Mouse (Mus musculus) erythroid progenitor cell, adult 5-6 weeks (primary cell): ENCODE measurements around the gene Sh3rf1. TPM values are rescaled to one million over a fixed set of nuclear protein-coding genes. Genes with fewer than 3 reads are reported as not detected.

Source experiments
- ATAC-seq: replicated peaks from 2 replicates; pipeline ENCODE4 v1.8.0; 2016; ENCODE audit warnings: moderate number of reproducible peaks, mild to moderate bottlenecking, moderate TSS enrichment, inconsistent platforms; ENCODE audit not compliant: poor library complexity, low FRiP score, severe bottlenecking
- total RNA-seq, 2 experiments: library from RNA; stranded (forward) in 1 of 2; stranded (reverse) in 1 of 2; fragments of 150-400 nt in 1 of 2; fragments of 186-747, 209-891 nt in 1 of 2; gene quantifications; 2 replicates each; pipeline versions ENCODE4 v1.2.3 to v1.2.4; 2015 to 2017; ENCODE audit warnings: low replicate concordance in 2 of 2

Sh3rf1 gene
- total RNA-seq, 2 experiments from 2014 or later: not detected

DNA sequence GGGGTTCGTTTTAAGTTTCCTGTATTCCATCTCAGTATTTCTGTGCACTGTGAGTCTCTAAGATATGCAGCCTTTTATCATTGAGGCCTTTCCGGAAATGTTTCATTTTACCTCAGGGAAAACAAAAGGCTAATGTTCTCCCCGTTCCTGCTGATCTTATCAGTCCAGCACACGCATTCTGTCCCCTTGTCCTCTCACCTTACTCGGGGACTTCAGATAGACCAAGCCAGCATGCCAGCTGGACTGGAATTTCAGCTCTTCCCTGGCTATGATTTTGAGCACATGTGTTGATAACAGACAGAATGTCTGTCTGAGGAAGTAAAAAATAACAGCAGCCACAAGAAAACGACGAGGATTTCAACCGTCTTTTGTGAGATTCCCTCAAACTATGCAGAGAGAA lies 124.8 kb downstream of the Sh3rf1 start:
- no peak for ATAC-seq

DNA sequence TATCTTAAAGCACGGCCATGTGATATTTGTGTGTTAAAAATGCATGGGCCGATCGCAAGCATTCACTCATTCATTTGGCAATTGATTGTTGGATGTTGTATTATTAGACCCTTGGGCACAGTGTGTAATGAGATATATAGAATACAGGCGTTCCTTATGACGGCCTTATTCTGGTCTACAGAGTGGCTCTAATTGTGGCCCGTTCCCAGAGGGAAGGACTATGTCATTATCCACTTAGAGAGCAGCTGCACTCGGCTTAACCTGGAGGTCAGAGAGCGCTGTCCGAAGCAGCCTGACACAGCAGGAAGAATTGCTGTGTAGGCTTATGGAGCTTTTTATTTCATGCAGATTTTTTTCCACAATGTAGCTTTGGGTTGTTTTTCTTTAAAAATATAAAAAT lies 126.8 kb downstream of the Sh3rf1 start:
- no peak for ATAC-seq

DNA sequence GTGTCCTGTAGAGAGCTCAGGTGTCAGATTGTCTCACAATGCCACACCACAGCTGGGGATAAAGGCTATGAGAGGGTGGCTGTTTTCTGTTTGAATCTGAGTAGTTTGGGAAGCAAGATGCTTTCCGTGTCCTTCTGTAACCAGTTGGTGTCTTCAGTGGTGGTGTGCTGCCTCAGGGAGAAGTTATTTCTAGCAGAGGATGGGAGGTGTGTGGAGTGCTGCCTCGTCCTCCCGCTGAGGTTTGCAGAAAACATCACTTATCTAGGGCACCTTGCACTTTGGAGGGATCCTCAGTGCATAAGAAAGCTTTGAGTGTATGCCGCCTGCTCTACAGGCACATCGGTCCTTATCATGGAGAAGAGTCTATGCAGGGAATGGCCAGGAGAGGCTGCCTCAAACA lies 128.0 kb downstream of the Sh3rf1 start:
- no peak for ATAC-seq

DNA sequence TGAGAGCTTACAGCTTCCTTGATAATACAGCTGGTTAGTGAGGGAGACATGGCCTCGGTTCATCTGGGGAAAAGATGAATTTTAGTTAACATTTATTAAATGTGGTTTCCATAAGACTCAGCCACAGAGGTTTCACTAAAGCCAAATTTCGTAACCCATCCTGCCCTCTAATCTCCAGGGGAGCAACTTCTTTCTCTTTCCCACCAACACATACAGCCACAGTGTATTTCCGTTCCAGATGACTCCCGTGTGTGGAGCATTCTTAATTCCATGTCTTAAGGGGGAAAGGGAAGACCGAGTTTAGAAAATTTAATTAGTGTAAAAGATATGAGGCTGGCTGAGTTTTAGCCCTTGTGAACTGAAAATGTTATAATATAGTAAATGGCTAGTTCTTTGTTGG lies 131.8 kb downstream of the Sh3rf1 start:
- ATAC-seq: no peak

DNA sequence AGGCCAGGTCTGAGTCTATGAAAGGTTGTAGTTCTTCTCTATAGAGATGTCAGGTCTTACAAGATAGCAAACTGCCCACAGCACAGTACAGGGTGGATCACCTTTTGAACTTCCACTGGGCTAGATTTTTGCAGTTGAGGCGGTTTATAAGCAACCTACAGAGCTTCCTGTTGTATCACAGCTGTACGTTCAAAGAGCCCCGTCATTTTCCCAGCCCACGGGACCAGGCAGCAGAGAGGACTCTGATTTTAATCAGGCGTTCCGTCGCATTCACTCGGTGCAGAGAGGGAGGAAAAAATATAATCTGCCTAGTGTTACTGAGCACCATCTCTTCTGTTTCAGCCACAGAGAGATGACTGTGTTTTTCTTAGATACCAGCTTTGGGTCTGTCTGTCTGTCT lies 135.3 kb downstream of the Sh3rf1 start:
- ATAC-seq: no peak

DNA sequence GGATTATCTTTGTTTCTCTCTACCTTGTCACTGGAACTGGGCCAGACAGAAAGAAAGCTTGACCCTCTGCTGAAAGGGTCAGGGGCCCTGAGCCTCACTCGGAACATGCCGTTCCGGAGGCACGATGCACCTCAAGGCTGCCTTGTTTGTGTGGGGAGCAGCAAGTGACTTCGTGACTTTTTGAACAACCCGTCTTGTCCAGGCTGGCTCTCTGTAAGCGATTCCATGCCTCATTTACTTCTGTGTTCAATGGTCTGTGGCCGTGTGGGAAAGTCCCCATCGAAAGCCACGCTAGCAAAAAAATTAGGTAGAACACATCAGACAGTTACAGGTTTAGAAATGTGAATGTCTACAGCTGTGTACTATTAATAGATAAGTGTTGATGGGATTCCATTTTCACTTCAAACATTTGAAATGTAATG lies 136.2 kb downstream of the Sh3rf1 start:
- ATAC-seq: no peak

DNA sequence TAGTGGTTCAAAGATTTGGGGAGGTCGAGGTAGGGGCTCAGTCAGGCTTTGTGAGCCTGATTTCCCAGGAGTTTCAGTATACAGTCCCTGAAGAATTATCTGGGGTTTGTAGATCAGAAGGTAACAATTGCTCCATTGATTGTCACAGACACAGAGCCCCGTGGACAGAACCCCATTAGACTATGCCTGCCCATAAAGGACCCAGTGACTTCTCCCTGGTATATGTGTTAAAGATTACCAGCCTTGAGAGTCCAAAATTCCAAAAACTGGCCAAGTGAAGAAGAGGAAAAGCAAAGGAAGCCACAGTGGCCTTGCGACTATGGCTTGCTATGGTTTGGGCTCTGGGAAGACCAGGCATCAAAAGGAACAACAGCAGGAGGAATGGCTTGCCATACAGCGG lies 136.7 kb downstream of the Sh3rf1 start:
- ATAC-seq: no peak

DNA sequence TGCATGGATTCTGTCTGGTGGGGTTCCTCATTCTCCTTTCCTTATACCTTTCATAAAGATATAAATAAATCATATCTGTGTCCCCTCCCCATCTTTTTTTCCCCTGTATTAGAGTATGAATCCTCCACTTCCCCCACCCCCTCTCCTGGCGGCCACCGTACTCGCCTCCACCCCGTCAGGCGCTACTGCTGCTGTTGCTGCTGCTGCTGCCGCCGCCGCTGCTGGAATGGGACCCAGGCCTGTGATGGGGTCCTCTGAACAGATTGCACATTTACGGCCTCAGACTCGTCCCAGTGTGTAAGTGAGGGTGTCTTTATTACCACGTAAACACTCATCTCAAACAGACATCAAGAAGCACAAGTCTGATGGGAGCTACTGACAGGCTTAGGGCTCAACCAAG lies 137.8 kb downstream of the Sh3rf1 start:
- ATAC-seq: no peak

DNA sequence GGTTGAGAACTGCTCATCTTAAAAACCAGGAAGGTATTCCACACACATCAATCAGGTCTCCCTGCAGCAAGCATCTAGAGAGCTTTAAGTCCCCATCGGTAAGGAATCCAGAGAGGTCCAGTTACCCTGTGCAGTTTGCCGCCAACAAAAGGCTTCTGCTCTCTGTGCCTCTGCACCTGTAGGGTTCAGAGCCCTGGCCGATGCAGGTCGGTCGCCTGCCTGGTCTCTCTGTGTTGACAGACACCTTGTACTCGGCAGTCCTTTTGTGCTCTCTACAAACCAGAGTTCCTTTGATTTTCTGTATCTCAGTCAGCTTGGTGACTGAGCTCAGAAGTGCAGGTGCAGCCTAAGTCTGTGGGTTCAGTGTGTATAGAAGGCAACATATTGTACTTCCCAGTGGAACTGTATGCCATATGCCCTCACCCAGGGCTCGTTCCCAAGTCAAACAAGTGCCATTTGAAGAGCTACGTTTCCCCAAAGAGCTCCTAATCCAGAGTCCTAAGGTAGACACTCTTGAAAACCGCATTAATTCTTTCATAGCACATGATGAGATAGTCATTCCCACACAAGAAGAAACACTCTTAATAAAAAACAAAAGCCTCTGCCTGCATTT lies 138.7 kb downstream of the Sh3rf1 start:
- ATAC-seq: no peak

DNA sequence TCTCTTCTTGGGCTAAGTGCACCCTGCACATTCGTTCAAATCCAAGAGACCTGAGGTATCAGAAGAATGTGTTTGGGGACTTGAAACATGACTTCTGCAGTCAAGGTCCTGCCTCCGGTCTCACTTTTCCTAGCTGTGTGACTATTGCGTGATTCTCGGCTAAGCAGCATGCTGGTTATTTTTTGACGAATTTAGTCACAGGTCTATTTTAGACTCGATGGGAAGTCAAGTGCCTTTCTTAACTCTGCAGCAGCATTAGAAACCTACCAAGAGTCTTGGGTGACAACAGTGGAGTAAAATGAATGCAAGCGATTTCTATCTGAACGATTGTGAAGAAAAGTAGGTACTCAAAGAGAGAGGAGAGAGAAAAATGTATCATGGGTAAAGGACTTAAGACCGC lies 149.6 kb downstream of the Sh3rf1 start:
- ATAC-seq: no peak

DNA sequence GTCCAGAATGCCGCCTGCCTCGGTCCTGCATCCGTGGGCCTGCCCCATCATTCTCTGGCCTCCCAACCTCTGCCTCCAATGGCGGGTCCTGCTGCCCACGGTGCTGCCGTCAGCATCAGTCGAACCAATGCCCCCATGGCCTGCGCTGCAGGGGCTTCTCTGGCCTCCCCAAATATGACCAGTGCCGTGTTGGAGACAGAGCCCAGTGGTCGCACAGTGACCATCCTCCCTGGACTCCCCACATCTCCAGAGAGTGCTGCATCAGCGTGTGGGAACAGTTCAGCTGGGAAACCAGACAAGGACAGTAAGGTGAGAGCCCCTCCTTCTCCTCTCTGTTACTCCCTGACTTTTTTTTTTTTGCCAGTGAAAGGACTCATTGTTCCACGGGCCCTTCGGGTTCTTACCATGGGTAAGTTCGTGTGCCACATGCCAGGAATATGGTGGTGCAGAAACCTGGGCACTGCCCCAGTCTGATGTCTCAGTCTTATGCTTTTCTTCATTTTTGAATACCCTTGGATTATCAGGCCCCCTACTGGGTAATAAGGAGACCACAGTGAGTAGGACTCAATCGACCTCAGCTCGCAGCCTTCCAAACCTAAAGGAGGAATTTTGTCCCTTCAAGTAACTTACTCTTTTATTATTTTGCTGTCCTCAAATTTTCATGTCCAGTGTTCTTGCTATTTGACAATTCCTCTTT lies 150.5 kb downstream of the Sh3rf1 start:
- no peak for ATAC-seq

DNA sequence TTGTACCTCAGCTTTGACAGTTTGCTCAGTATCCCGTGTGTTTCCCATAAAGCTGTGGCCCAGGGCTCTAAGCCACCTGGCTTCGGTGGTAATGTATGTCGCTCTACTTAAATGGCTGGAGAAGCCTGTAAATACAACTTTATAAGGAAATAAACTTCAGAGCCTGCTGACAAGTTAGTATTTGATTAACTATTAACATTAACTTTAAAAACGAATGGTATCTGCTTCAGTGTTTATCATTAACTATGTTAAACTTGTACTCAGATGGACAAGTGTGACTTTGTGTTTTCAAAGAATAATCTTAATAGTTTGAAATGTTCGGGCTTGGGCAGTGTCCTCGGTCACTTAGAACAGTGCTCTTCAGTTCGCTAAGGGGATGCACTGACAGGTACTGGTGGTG lies 151.5 kb downstream of the Sh3rf1 start:
- ATAC-seq: no peak

DNA sequence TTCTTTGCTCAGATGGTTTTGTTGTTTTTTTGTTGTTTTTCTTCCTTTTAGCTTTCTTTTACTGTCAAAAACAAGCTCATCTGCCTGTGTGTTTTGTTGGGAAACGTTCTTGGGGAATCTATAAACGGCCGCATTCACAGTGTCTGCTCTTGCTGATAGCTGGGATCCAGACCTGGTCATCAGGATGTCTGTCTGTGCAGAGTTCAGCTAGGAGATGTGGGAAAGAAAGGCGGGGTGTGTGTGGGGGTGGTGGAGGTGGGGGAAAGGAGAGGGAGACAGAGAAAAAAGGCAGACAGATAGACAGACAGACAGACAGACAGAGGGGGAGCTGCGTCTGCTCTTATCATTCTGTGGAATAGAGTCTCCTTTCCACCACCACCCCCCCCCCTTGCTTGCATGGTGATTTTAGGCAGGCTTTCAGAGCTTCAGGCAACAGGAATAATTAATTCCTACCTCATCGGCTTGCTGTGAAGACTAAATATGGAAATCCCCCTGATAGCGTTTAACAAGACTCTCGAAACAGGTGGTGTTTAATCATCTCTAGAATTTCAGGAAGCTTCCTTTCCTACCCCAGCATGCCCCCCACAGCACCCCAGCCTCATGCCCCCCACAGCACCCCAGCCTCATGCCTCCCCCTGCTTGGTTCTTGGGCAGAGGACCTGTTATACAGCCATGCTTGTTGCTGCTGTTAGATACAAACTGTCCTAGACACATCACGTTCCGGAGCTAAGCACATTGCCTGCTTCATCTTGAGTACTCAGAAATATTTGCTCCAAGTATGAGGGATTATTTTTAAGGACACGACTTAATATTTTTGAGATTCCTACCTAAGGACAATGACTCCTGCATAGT lies 155.4 kb downstream of the Sh3rf1 start:
- ATAC-seq: no peak

DNA sequence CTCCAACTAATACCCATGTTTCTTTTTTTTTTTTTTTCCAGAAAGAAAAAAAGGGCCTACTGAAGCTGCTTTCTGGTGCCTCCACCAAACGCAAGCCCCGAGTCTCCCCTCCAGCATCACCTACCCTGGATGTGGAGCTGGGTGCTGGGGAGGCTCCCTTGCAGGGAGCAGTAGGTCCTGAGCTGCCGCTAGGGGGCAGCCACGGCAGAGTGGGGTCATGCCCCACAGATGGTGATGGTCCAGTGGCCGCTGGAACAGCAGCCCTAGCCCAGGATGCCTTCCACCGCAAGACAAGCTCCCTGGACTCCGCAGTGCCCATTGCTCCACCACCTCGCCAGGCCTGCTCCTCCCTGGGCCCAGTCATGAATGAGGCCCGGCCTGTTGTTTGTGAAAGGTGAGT lies 160.9 kb downstream of the Sh3rf1 start:
- ATAC-seq: no peak

DNA sequence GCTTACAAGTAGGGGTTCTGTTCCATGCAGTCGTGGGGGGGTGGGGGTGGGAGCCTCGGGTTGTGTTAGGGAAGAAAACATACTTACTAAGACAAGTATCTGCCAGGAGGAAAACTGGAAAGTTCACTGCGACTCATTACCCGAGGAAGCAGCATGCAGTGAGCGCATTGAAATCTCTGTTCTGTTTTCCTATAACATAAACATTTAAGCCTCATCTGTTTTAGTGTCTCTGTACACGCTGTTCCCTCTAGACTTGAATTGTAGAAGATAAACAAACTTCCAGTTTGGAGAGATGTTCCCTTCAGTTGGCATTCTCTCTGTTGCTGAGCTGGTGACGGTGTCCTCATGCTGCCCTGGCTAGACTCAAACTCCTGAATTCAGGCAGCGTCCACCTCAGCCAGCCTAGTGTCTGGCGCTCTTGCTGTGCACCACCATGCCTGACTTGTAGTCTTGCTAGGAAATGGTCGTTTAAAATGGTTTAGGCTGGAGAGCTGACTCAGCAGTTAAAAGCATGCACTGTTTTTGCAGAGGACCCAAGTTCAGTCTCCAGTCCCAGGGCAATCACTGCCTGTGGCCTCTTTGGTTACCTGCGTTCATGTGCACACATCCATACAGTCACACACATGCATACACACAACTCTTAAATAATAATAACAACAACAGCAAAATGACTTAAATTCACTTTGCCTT lies 162.0 kb downstream of the Sh3rf1 start:
- ATAC-seq: no peak

DNA sequence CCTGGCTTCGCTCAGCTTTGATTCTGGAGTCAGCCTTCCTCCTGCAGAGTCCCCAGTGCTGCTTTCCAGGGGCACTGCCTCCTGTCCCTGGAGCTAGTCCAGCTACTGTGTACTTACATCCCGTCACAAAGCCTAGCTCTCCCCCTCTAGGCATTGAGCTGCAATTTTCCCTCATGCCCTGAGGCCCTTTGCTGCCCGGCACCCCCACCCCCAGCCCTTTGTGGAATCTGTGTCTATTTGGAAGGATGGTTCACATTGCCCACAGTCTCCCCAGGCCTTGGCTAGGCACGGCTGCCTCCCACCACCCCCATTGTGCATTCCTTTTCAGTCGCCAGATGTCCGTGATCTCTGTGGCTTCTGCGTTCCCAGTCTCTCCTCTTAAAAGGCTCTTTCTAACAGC lies 163.0 kb downstream of the Sh3rf1 start:
- no peak for ATAC-seq

DNA sequence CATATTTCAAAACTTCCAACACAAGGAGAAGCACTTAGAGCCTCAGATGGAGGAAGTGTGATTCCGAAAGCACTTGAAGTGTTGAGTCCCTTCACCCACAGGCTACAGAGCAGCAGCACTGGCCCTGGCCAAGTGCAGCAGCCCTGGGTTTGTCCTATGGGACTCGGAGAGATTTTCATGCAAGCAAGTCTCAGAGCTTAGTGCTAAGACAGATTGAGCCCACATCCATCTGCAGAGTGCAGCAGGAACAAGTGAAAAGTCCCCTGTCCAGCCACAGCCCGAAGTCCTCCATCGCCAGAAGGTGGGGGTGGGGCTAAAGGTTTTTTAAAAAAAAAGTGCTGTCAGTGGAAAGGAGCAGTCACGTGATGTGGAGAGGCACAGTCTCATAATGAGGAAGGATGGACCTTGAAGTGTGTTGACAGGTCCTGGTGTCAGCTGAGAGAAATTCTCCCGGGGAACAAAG lies 163.9 kb downstream of the Sh3rf1 start:
- no peak for ATAC-seq

DNA sequence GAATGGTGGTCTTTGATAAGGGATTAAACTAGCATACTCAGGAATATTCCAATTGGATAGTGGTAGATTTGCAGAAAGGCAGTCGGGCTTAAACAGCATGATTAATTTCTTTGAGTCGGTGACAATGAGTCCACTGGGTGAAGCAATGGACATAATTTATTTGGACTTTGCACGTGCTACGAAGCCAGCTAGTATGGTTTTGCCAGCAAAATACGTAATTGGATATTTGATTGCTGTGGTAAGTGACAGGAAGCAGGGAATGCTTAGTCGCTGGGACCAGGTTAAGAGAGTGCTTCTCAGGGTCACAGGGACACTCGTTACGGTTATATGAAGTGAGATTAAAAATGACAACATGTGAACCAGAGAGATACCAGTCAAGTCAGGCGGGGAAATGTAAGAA lies 164.7 kb downstream of the Sh3rf1 start:
- ATAC-seq: no peak

DNA sequence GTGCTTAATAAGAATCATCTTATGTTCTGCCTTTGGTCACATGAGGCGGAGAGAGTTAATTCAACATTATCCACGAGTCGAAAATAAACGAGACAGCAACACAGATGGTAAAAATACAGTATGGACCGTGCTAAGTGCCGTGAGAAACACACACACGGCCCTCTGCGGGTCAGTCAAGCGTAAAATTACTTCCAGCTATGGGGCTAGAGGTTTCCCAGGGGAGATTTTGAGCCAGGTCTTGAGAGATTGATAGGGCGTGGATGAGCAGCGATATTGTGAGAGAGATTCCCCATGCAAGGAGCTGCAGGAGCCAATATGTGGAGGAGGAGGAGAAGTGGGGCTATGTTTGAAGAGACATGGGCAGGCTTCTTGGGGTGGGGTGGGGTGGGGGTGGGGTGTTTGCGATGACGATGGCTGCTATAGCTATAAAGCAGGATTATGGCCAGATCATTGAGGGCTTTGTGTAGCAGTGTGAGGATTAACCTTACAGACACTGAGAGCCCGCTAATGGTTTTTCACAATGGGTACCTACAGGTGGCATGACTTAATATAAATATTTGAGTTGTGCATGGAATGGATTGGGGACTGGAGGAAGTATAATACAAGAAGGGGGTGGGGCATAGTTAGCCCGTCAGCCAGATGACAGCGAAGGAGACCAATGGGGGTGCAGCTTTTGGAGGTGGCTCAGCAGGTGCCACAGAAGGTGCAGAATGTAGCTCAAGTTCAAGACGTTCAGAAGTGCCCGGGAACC lies 166.8 kb downstream of the Sh3rf1 start:
- ATAC-seq: no peak

DNA sequence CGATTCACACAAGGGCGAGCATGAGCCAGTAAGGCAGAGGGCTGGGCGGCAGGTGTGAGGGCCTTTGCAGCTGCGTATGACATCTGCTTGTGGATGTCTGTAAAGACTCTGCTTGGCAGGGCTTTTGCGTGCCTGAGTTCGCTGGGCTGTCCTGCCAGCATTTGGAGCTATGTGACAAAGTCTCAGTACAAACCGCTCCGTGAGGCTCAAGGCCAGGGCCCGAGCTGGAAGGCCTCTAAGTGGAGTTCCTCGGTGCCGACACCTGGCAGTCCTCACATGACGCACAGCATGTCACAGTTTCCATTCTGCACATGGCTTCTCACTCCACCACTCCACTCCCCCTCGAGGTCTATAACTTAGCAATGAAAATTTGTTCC lies 167.4 kb downstream of the Sh3rf1 start:
- no peak for ATAC-seq
